Mouse (Mus musculus): ENCODE results near the gene Gpr157. TPM values are rescaled to one million over a fixed set of nuclear protein-coding genes. Genes with fewer than 3 reads are reported as not detected.

The Gpr157 gene
- total and polyA plus RNA-seq, 3 experiments, result 0.19 to 0.88 TPM; not detected in 1

GRCm38 (mm10) chr4:150121430-150121829 is 34.3 kb downstream of the Gpr157 start:
- no peaks in the 10 kb centered on the region for H3K27me3 ChIP-seq (ENCODE audit: control insufficient read depth in 1 of 2, insufficient read depth in 2 of 2, low read length in 2 of 2)
- no peak overlapping the region for H3K9ac ChIP-seq (ENCODE audit: control insufficient read depth, low read depth, low read length, poor library complexity, severe bottlenecking)
- no peak overlapping the region for H3K4me3 ChIP-seq (ENCODE audit: control insufficient read depth in 1 of 2, insufficient read depth in 1 of 2, low read depth in 2 of 2, low read length in 2 of 2)
- peaks cover 0 to 12% of the 10 kb centered on the region in 2 experiments; a peak in 2 of 4 replicates for H3K36me3 ChIP-seq (ENCODE audit: control insufficient read depth in 1 of 2, insufficient read depth in 2 of 2, low read length in 2 of 2)
- peak; percentile 78 for TF ChIP-seq SIN3A (IDR thresholded peaks at IDR 0.05; ENCODE audit: low read length)
- peak; percentile 76 for TF ChIP-seq MAX (IDR thresholded peaks at IDR 0.05; ENCODE audit: low read length)
- no peak for TF ChIP-seq MEF2A (IDR thresholded peaks at IDR 0.05; ENCODE audit: extremely low read depth, insufficient replicate concordance, low read depth, low read length, poor library complexity, severe bottlenecking)
- peak; percentile 77 for TF ChIP-seq MXI1 (IDR thresholded peaks at IDR 0.05; ENCODE audit: low read depth, low read length)
- peak; percentile 89 for DNase-seq (ENCODE audit: low read depth, low spot score)
- no peaks in the 10 kb centered on the region for H3K9me3 ChIP-seq (replicated peaks; ENCODE audit: insufficient read depth, low read length)
- H3K4me1 ChIP-seq (ENCODE audit: control insufficient read depth in 1 of 2, insufficient read depth in 2 of 2, low read length in 2 of 2), result peaks cover 5 to 17% of the 10 kb centered on the region in 2 experiments
- no peaks in the 10 kb centered on the region; the same call in 1 of the 2 replicates for H3K79me2 ChIP-seq (ENCODE audit: control insufficient read depth, insufficient read depth, low read length, poor library complexity)
- no peak overlapping the region for H3K27ac ChIP-seq (ENCODE audit: control insufficient read depth, low read depth, low read length)

- Histone ChIP-seq H3K4me1 (ENCODE audit: control insufficient read depth in 1 of 2, insufficient read depth in 2 of 2, low read length in 2 of 2) (peaks cover 5 to 17% of the 10 kb centered on the region in 2 experiments), H3K9ac (ENCODE audit: control insufficient read depth, low read depth, low read length, poor library complexity, severe bottlenecking) (no peak overlapping the region), H3K79me2 (ENCODE audit: control insufficient read depth, insufficient read depth, low read length, poor library complexity) (no peaks in the 10 kb centered on the region; the same call in 1 of the 2 replicates), H3K9me3 (replicated peaks; ENCODE audit: insufficient read depth, low read length) (no peaks in the 10 kb centered on the region), H3K27ac (ENCODE audit: control insufficient read depth, low read depth, low read length) (no peak overlapping the region), H3K27me3 (ENCODE audit: control insufficient read depth in 1 of 2, insufficient read depth in 2 of 2, low read length in 2 of 2) (no peaks in the 10 kb centered on the region), H3K36me3 (ENCODE audit: control insufficient read depth in 1 of 2, insufficient read depth in 2 of 2, low read length in 2 of 2) (peaks cover 0 to 12% of the 10 kb centered on the region in 2 experiments; a peak in 2 of 4 replicates), H3K4me3 (ENCODE audit: control insufficient read depth in 1 of 2, insufficient read depth in 1 of 2, low read depth in 2 of 2, low read length in 2 of 2) (no peak overlapping the region)
- no peak for TF ChIP-seq MXI1 (IDR thresholded peaks at IDR 0.05; ENCODE audit: low read depth, low read length)
- TF ChIP-seq MYB (IDR thresholded peaks at IDR 0.05; ENCODE audit: low read depth, low read length), result no peak
- TF ChIP-seq MEF2A (IDR thresholded peaks at IDR 0.05; ENCODE audit: extremely low read depth, insufficient replicate concordance, low read depth, low read length, poor library complexity, severe bottlenecking), result no peak
- TF ChIP-seq TAL1 (IDR thresholded peaks at IDR 0.05; ENCODE audit: low read length), result no peak
- TF ChIP-seq ZNF384 (IDR thresholded peaks at IDR 0.05; ENCODE audit: low read depth, low read length), result no peak
- no peak for TF ChIP-seq E2F4 (IDR thresholded peaks at IDR 0.05; ENCODE audit: borderline replicate concordance, low read depth, low read length)
- TF ChIP-seq GATA1 (IDR thresholded peaks at IDR 0.05; ENCODE audit: low read depth, low read length), result no peak
- TF ChIP-seq USF2 (IDR thresholded peaks at IDR 0.05; ENCODE audit: borderline replicate concordance in 1 of 2, insufficient read depth in 1 of 2, low read depth in 1 of 2, low read length in 2 of 2), result no peak
- TF ChIP-seq EP300 (IDR thresholded peaks at IDR 0.05; ENCODE audit: low read depth in 1 of 2, low read length in 2 of 2), result no peak
- no peak for TF ChIP-seq BHLHE40 (IDR thresholded peaks at IDR 0.05; ENCODE audit: borderline replicate concordance, low read depth, low read length)
- TF ChIP-seq SIN3A (IDR thresholded peaks at IDR 0.05; ENCODE audit: low read length), result no peak
- no peak for DNase-seq (ENCODE audit: low read depth, low spot score)
Measured at GRCm38 (mm10) chr4:150122476-150122875, 35.3 kb downstream of the Gpr157 start.

- Histone ChIP-seq H3K79me2 (ENCODE audit: control insufficient read depth, insufficient read depth, low read length, poor library complexity) (no peaks in the 10 kb centered on the region), H3K4me3 (ENCODE audit: control insufficient read depth in 1 of 2, insufficient read depth in 1 of 2, low read depth in 2 of 2, low read length in 2 of 2) (no peak overlapping the region), H3K27me3 (ENCODE audit: control insufficient read depth in 1 of 2, insufficient read depth in 2 of 2, low read length in 2 of 2) (no peaks in the 10 kb centered on the region), H3K9me3 (replicated peaks; ENCODE audit: insufficient read depth, low read length) (no peaks in the 10 kb centered on the region), H3K9ac (ENCODE audit: control insufficient read depth, low read depth, low read length, poor library complexity, severe bottlenecking) (no peak overlapping the region), H3K36me3 (ENCODE audit: control insufficient read depth in 1 of 2, insufficient read depth in 2 of 2, low read length in 2 of 2) (no peaks in the 10 kb centered on the region), H3K27ac (ENCODE audit: control insufficient read depth, low read depth, low read length) (no peak overlapping the region), H3K4me1 (ENCODE audit: control insufficient read depth in 1 of 2, insufficient read depth in 2 of 2, low read length in 2 of 2) (peaks cover 0 to 8% of the 10 kb centered on the region in 2 experiments; a peak in 3 of 4 replicates)
- DNase-seq (ENCODE audit: low read depth, low spot score), result no peak
- no peak for TF ChIP-seq MAZ (IDR thresholded peaks at IDR 0.05; ENCODE audit: low read depth, low read length)
- TF ChIP-seq CTCF (IDR thresholded peaks at IDR 0.05 in 2 of 3, conservative IDR thresholded peaks at IDR 0.05 in 1 of 3; ENCODE audit: control insufficient read depth in 1 of 3, insufficient read depth in 1 of 3, low read depth in 2 of 3, low read length in 3 of 3, poor library complexity in 1 of 3, severe bottlenecking in 1 of 3), result peak in 2 of 3 experiments; percentile 18 to 20; a peak in 2 of 6 replicates
- TF ChIP-seq MAX (IDR thresholded peaks at IDR 0.05; ENCODE audit: low read length), result no peak
- TF ChIP-seq UBTF (IDR thresholded peaks at IDR 0.05; ENCODE audit: borderline replicate concordance, insufficient read depth, low read depth, low read length), result no peak
- no peak for TF ChIP-seq RAD21 (IDR thresholded peaks at IDR 0.05; ENCODE audit: low read depth, low read length)
Measured at GRCm38 (mm10) chr4:150126373-150126772, 39.2 kb downstream of the Gpr157 start.

All from MEL (cell line).